Mouse (Mus musculus): Measurements from ENCODE around the gene Igfbp6. TPM values are rescaled to one million over a fixed set of nuclear protein-coding genes. Genes with fewer than 3 reads are reported as not detected.

The Igfbp6 gene
- polyA plus RNA-seq, 2 experiments from 2014 or later = 0.60 TPM; not detected in 1

DNA sequence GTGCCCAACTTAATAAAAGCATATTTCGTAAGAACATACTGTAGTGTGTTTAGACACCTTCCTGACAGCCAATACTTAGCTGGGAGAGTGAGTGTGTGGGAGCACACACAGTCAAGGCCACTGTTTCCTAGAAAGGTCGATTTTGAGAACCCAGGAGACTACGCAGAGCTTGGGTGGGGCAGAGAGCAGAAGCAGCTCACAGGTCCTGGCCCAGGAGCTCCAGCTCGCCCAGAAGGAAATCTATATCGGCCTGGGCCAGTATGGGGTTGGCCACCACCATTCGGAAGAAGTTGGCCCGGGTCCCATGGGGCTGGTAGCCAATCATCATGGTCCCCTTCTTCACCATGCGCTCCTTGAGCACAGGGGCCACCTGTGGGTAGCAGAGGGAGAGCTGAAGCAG is 33.3 kb downstream of the Igfbp6 start:
- no peak for ATAC-seq

- ATAC-seq = peak; percentile 73
Measured at GRCm38 (mm10) chr15:102178279-102178678, 34.1 kb downstream of the Igfbp6 start.

GRCm38 (mm10) chr15:102179106-102179505 is 34.9 kb downstream of the Igfbp6 start:
- ATAC-seq = no peak

DNA sequence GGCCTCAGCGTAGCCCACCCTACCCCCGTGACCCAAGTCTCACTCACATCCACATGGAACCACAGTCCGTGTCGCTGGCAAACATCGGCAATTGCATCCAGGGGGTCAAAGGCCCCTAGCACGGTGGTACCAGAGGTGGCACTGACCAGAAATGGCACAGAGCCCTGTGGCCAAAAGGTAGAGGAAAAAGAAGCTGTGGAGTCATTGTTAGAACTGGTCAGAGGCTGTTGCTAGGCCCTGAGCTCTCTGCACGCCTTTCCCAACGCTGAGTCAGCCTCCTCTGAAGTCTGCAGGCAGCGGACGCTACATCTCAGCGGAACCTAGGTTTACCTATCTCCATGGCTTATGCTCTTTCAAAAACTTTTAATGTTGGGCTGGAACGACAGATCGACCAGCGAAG is 35.8 kb downstream of the Igfbp6 start:
- ATAC-seq = no peak

- ATAC-seq = no peak
Measured at GRCm38 (mm10) chr15:102183076-102183475, 38.9 kb downstream of the Igfbp6 start.

DNA sequence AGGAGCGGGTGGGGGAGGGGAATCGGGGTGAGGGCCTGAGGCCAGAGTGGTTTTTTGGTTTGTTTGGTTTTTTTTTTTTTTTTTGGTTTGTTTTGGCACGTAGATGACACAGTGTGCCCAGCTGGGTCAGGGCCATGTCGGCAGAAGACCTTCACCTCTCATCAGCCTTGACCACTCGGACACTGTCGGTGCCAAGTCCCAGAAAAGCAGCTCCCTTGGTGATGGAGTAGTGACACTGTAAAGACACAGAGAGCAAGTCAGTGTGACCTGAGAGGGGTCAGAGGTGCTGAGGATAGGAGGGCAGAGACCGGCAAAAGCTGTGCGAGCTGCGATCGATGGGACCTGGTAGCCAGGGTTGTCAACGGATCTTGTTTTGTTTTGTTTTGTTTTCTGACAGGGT is 42.1 kb downstream of the Igfbp6 start:
- no peak for ATAC-seq

GRCm38 (mm10) chr15:102188096-102188495 is 43.9 kb downstream of the Igfbp6 start:
- ATAC-seq = no peak

- no peak for ATAC-seq
Measured at GRCm38 (mm10) chr15:102188883-102189282, 44.7 kb downstream of the Igfbp6 start.

DNA sequence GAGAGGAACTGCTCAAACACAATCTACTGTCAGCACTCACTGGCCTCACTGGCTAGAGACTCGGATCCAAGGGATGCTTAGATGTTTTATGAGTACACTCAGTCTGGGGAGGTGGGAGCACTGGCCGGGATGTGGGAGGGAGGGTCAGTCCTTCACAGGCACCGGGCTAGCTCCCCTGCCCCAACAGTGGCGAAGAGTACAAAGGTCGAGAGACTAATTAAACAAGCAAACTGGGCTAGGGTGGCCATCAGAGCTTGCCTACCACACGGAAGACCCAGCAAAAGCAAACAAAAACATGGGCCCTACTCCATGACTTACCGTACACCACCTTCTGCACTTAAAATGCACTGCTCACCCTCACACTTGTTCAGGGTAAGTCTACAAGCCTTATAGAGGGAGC is 47.5 kb downstream of the Igfbp6 start:
- no peak for ATAC-seq

- no peak for ATAC-seq
Measured at GRCm38 (mm10) chr15:102192271-102192812, 48.2 kb downstream of the Igfbp6 start.

- no peak for ATAC-seq
Measured at GRCm38 (mm10) chr15:102192820-102193386, 48.7 kb downstream of the Igfbp6 start.

DNA sequence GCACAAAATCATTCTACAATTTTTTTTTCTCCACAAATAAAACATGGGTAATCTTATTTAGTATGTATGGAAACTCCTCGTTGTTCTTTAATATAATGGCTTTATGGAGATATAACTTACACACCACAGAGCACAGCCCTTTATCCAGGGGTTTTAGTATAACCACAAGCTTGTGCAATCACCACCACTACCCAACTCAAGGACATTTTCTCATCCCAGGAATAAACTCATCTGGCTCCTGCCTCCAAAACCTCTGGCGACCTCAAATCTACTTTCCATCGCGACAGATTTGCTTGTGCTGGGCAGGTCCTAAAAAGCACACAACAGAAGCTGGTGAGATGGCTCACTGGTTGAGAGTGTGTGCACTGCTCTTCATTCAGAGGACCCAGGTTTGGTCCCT is 49.5 kb downstream of the Igfbp6 start:
- ATAC-seq = no peak

DNA sequence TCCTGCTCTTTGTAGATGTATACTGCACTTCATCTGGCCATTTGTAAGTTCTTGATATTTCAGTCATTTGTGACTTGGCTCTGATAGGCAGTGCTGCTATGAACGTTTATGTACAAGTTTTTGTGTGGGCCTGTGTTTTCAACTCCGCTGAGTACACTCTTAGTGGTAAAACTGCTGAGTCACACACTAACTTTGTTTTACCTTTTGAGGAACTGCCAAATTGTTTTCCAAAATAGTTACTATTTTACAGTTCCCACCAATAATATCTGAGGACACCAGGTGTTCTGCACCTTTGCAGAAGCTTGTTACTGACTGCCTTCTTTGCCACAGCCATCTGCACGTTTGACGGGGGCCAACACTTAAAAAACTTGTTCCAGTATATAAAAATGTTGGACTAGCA is 50.3 kb downstream of the Igfbp6 start:
- no peak for ATAC-seq

DNA sequence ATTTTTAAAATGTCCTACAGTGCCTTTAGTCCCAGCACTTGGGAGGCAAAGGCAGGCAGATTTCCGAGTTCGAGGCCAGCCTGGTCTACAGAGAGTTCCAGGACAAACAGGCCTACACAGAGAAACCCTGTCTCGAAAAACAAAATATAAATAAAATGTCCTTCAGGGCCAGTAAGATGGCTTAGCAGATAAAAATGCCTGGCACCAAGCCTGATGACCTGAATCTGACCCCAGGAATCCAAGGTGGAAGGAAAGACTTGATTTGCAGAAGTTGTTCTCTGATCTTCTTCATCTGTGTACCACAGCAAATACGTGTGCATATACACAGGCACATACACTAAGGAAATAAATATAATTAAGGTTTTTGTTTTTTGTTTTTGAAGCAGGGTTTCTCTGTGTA is 51.2 kb downstream of the Igfbp6 start:
- no peak for ATAC-seq

- no peak for ATAC-seq
Measured at GRCm38 (mm10) chr15:102198841-102199240, 54.7 kb downstream of the Igfbp6 start.

Other genes with a start within 250 kb of the Igfbp6 start
- gene Krt4, start 219.6 kb upstream of the Igfbp6 start, polyA plus RNA-seq (2017; shearing (Covaris generic)) = not detected
- gene Krt79, start 204.0 kb upstream of the Igfbp6 start, polyA plus RNA-seq (2017; shearing (Covaris generic)) = not detected
- gene Krt78, start 190.1 kb upstream of the Igfbp6 start, polyA plus RNA-seq (2017; shearing (Covaris generic)) = not detected
- gene Krt8, start 139.9 kb upstream of the Igfbp6 start, polyA plus RNA-seq (2017; shearing (Covaris generic)) = under 1 TPM in 1 of 2 experiments, not detected in 1; 0.30 TPM
- under 1 TPM; 0.44 to 0.97 TPM for gene Krt18, start 116.2 kb upstream of the Igfbp6 start, polyA plus RNA-seq (2017; shearing (Covaris generic))
- 100 to 1,000 TPM; 123 to 189 TPM for gene Eif4b, start 70.6 kb upstream of the Igfbp6 start, polyA plus RNA-seq (2017; shearing (Covaris generic))
- 1 to 10 TPM; 1.1 to 2.3 TPM for gene Tns2, start 43.9 kb upstream of the Igfbp6 start, polyA plus RNA-seq (2017; shearing (Covaris generic))
- 10 to 100 TPM; 28.8 to 65.3 TPM for gene Spryd3, start 8.1 kb upstream of the Igfbp6 start, polyA plus RNA-seq (2017; shearing (Covaris generic))
- 1 to 10 TPM in 1 of 2 experiments, under 1 TPM in 1; 0.69 to 1.0 TPM for gene Soat2, start 6.2 kb downstream of the Igfbp6 start, polyA plus RNA-seq (2017; shearing (Covaris generic))
- 10 to 100 TPM; 27.6 to 28.2 TPM for gene Zfp740, start 58.9 kb downstream of the Igfbp6 start, polyA plus RNA-seq (2017; shearing (Covaris generic))
- 10 to 100 TPM; 10.7 to 16.9 TPM for gene Csad, start 60.4 kb downstream of the Igfbp6 start, polyA plus RNA-seq (2017; shearing (Covaris generic))
- 100 to 1,000 TPM; 336 to 432 TPM for gene Itgb7, start 87.6 kb downstream of the Igfbp6 start, polyA plus RNA-seq (2017; shearing (Covaris generic))
- gene Rarg, start 113.2 kb downstream of the Igfbp6 start, polyA plus RNA-seq (2017; shearing (Covaris generic)) = 10 to 100 TPM; 17.7 to 18.3 TPM
- not detected for gene Gm9918, start 126.2 kb downstream of the Igfbp6 start, polyA plus RNA-seq (2017; shearing (Covaris generic))
- 10 to 100 TPM; 28.3 to 31.4 TPM for gene Mfsd5, start 135.1 kb downstream of the Igfbp6 start, polyA plus RNA-seq (2017; shearing (Covaris generic))
- gene Espl1, start 151.9 kb downstream of the Igfbp6 start, polyA plus RNA-seq (2017; shearing (Covaris generic)) = 1 to 10 TPM; 1.5 to 6.7 TPM
- 1,000 to 10,000 TPM; 1,296 to 1,302 TPM for gene Pfdn5, start 181.8 kb downstream of the Igfbp6 start, polyA plus RNA-seq (2017; shearing (Covaris generic))
- 100 to 1,000 TPM; 119 to 124 TPM for gene Myg1, start 187.3 kb downstream of the Igfbp6 start, polyA plus RNA-seq (2017; shearing (Covaris generic))
- 10 to 100 TPM; 41.7 to 63.7 TPM for gene Aaas, start 206.4 kb downstream of the Igfbp6 start, polyA plus RNA-seq (2017; shearing (Covaris generic))
- not detected for gene Sp7, start 222.8 kb downstream of the Igfbp6 start, polyA plus RNA-seq (2017; shearing (Covaris generic))

All from CD4-positive, CD25-positive, alpha-beta regulatory T cell, adult 4 months (primary cell).